Mouse (Mus musculus): ENCODE measurements at regions not wholly inside any gene's neighbourhood (a gene's known extent, or its start where the extent isn't known, plus 50 kb on each side); places are given as distances from the start of the nearest gene placed in this dataset.

DNA sequence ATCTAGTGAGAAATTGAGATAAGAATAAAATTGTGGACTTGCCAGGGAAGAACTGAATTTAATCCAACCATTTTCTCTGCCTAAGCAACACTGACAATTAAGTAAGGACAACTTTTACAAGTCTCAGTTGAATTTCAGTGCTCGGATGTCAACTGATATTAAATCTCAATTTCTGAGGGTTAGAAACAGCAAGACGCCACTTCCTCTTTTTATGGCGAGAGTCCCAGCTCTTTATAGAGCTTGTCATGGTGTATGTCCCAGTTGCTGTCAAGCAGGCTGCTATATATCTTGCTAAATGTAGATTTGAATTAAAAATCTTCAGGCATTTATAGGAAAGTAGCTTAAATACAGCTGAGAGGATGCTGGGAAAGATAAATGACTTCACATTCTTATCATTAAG is 697.8 kb upstream of the Got2 start:
- Histone ChIP-seq H3K9ac (no peak overlapping the region), H3K4me1 (replicated peaks) (no peaks in the 10 kb centered on the region), H3K36me3 (no peaks in the 10 kb centered on the region), H3K4me2 (no peak overlapping the region), H3K27ac (no peak overlapping the region), H3K4me3 (no peak overlapping the region), H3K9me3 (replicated peaks) (no peaks in the 10 kb centered on the region), H3K27me3 (no peaks in the 10 kb centered on the region)
- no peak for ATAC-seq (replicated peaks; ENCODE audit: insufficient number of reproducible peaks, insufficient read depth, low FRiP score, low read depth)
- 53% methylated on average over 3 of the region's 3 CpGs for WGBS

- no peak for ATAC-seq (replicated peaks; ENCODE audit: insufficient number of reproducible peaks, insufficient read depth, low FRiP score, low read depth)
- Histone ChIP-seq H3K27ac (no peak overlapping the region), H3K4me2 (no peak overlapping the region), H3K27me3 (no peaks in the 10 kb centered on the region), H3K4me3 (no peak overlapping the region), H3K36me3 (no peaks in the 10 kb centered on the region), H3K9ac (no peak overlapping the region), H3K4me1 (replicated peaks) (no peaks in the 10 kb centered on the region), H3K9me3 (replicated peaks) (no peaks in the 10 kb centered on the region)
- 64% methylated on average over 10 of the region's 10 CpGs for WGBS
These were observed 664.2 kb upstream of the Got2 start for GRCm38 (mm10) chr8:96552512-96552911.

DNA sequence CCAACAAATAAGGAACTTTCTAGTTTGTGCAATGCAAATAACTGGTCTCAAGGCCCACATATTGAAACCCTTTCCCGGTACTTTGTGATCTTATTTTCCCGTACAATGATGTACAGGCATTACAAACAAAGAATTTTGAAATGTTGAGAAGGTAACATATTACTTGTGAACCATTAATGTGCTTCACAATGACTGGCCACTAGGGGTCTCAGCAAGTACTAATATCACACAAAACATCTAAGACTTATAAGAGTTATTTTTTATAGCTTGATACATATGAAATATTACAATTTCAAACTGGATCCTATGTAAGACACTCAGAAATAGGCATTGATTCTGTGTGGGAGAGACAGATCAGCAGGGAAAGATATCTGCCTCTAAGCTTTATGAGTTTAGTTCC is 662.1 kb upstream of the Got2 start:
- no peak overlapping the region for H3K9ac ChIP-seq
- no peaks in the 10 kb centered on the region for H3K4me1 ChIP-seq (replicated peaks)
- no peak for ATAC-seq (replicated peaks; ENCODE audit: insufficient number of reproducible peaks, insufficient read depth, low FRiP score, low read depth)
- no peak overlapping the region for H3K4me3 ChIP-seq
- WGBS = 80% methylated on average over 2 of the region's 2 CpGs
- H3K9me3 ChIP-seq (replicated peaks) = no peaks in the 10 kb centered on the region
- H3K27ac ChIP-seq = no peak overlapping the region
- no peaks in the 10 kb centered on the region for H3K36me3 ChIP-seq
- no peaks in the 10 kb centered on the region for H3K27me3 ChIP-seq
- H3K4me2 ChIP-seq = no peak overlapping the region

DNA sequence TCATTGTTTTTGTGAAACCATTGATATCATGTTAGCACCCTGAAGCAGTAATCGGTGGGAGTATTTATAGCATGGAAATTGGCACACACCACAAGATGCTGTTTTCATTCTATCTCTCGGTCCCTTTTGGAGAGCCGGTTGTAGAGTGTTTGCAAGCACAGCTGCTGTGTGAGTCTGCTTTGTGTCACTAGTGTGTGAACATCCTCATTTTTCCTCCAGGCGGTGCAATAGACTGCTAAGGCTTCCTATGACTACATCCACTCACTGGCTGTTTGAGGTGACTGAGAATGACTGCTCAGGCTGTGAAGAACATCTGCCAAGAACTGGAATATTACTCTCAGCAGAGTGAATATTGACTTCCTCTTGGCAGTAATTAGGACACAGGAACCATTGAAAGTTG is 660.3 kb upstream of the Got2 start:
- Histone ChIP-seq H3K4me2 (no peak overlapping the region), H3K4me1 (replicated peaks) (no peaks in the 10 kb centered on the region), H3K27me3 (no peaks in the 10 kb centered on the region), H3K9ac (no peak overlapping the region), H3K9me3 (replicated peaks) (no peaks in the 10 kb centered on the region), H3K27ac (no peak overlapping the region), H3K4me3 (no peak overlapping the region), H3K36me3 (no peaks in the 10 kb centered on the region)
- no peak for ATAC-seq (replicated peaks; ENCODE audit: insufficient number of reproducible peaks, insufficient read depth, low FRiP score, low read depth)
- 23% methylated on average over 4 of the region's 4 CpGs for WGBS

- no peaks in the 10 kb centered on the region for H3K36me3 ChIP-seq
- no peaks in the 10 kb centered on the region for H3K27me3 ChIP-seq
- no peak overlapping the region for H3K4me2 ChIP-seq
- H3K9ac ChIP-seq = no peak overlapping the region
- no peak overlapping the region for H3K27ac ChIP-seq
- H3K4me3 ChIP-seq = no peak overlapping the region
- H3K9me3 ChIP-seq (replicated peaks) = no peaks in the 10 kb centered on the region
- ATAC-seq (replicated peaks; ENCODE audit: insufficient number of reproducible peaks, insufficient read depth, low FRiP score, low read depth) = no peak
- H3K4me1 ChIP-seq (replicated peaks) = no peaks in the 10 kb centered on the region
These were observed 659.8 kb upstream of the Got2 start for GRCm38 (mm10) chr8:96548187-96548586.

- no peaks in the 10 kb centered on the region for H3K36me3 ChIP-seq
- H3K4me1 ChIP-seq (replicated peaks) = no peaks in the 10 kb centered on the region
- no peak overlapping the region for H3K9ac ChIP-seq
- H3K4me2 ChIP-seq = no peak overlapping the region
- H3K9me3 ChIP-seq (replicated peaks) = no peaks in the 10 kb centered on the region
- H3K27ac ChIP-seq = no peak overlapping the region
- no peaks in the 10 kb centered on the region for H3K27me3 ChIP-seq
- 91% methylated on average over 3 of the region's 3 CpGs for WGBS
- no peak overlapping the region for H3K4me3 ChIP-seq
- ATAC-seq (replicated peaks; ENCODE audit: insufficient number of reproducible peaks, insufficient read depth, low FRiP score, low read depth) = no peak
These were observed 653.9 kb upstream of the Got2 start for GRCm38 (mm10) chr8:96542215-96542614.

- Histone ChIP-seq H3K4me2 (no peak overlapping the region), H3K4me3 (no peak overlapping the region), H3K27ac (no peak overlapping the region), H3K36me3 (no peaks in the 10 kb centered on the region), H3K9ac (no peak overlapping the region), H3K9me3 (replicated peaks) (no peaks in the 10 kb centered on the region), H3K27me3 (no peaks in the 10 kb centered on the region), H3K4me1 (replicated peaks) (no peaks in the 10 kb centered on the region)
- 68% methylated on average over 6 of the region's 6 CpGs for WGBS
- ATAC-seq (replicated peaks; ENCODE audit: insufficient number of reproducible peaks, insufficient read depth, low FRiP score, low read depth) = no peak
These were observed 610.5 kb upstream of the Got2 start for GRCm38 (mm10) chr8:96498854-96499253.

- Histone ChIP-seq H3K27ac (no peak overlapping the region), H3K36me3 (no peaks in the 10 kb centered on the region), H3K9me3 (replicated peaks) (no peaks in the 10 kb centered on the region), H3K4me3 (no peak overlapping the region), H3K4me2 (no peak overlapping the region), H3K27me3 (no peaks in the 10 kb centered on the region), H3K4me1 (replicated peaks) (no peaks in the 10 kb centered on the region), H3K9ac (no peak overlapping the region)
- WGBS = 74% methylated on average over 3 of the region's 3 CpGs
- no peak for ATAC-seq (replicated peaks; ENCODE audit: insufficient number of reproducible peaks, insufficient read depth, low FRiP score, low read depth)
These were observed 607.1 kb upstream of the Got2 start for GRCm38 (mm10) chr8:96495406-96495805.

DNA sequence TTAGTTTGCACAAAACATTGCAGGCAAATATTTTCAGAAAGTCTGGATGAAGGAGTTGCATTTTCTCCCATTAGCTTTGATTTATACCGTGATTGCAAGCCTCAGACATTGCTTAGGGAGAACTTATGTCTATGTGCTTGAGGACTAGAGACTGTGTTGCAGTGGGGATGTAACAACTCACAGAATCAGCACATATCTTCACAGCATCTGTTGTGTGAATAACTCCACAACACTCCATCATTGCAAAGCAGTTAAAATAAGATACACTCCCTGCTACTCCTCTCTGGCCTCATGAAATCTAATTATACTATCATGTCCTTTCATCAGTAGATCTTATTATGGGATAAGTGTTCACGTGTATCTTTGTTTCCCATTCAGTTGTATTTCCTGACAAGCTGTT is 601.5 kb upstream of the Got2 start:
- Histone ChIP-seq H3K4me2 (no peak overlapping the region), H3K27me3 (no peaks in the 10 kb centered on the region), H3K4me3 (no peak overlapping the region), H3K9me3 (replicated peaks) (no peaks in the 10 kb centered on the region), H3K27ac (no peak overlapping the region), H3K9ac (no peak overlapping the region), H3K36me3 (no peaks in the 10 kb centered on the region), H3K4me1 (replicated peaks) (no peaks in the 10 kb centered on the region)
- WGBS = 63% methylated on average over 2 of the region's 2 CpGs
- ATAC-seq (replicated peaks; ENCODE audit: insufficient number of reproducible peaks, insufficient read depth, low FRiP score, low read depth) = no peak

DNA sequence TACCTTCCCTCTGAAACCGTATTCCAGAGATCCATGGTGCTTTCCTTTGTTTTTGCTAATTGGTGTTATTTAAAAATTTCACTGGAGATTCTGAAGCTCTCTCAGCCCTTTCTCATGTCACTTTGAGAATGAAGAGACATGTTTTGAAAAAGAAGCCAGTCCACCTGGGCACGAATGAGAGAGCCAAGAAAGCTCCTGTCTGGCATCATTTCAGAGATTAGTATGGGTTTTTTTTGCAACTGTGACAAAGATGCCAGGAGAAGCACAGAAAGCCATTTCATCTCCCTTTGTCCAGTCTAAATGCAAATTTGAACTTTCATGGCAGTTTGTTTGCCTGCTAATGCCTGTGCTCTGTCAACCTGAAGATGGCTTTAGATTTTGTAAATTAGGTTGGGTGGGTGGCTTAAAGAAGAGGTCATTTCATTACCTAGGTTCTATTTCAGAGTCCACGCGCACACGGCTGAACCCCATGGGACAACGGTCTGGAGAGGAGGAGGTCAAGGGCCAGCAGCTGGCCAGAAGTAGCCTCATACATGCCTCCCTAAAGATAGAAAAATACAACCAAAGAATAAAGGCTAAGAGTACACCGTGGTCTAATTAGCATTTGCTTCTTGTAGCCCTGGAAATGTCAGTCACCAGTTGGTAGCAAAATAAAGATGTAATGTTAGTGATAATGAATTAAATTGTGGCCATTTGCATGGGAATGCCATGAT is 600.5 kb upstream of the Got2 start:
- no peak for ATAC-seq (replicated peaks; ENCODE audit: insufficient number of reproducible peaks, insufficient read depth, low FRiP score, low read depth)
- Histone ChIP-seq H3K27ac (no peak overlapping the region), H3K27me3 (no peaks in the 10 kb centered on the region), H3K36me3 (no peaks in the 10 kb centered on the region), H3K9me3 (replicated peaks) (no peaks in the 10 kb centered on the region), H3K9ac (no peak overlapping the region), H3K4me3 (no peak overlapping the region), H3K4me2 (no peak overlapping the region), H3K4me1 (replicated peaks) (no peaks in the 10 kb centered on the region)
- WGBS = 76% methylated on average over 7 of the region's 7 CpGs

GRCm38 (mm10) chr8:96455915-96456314 is 567.6 kb upstream of the Got2 start:
- Histone ChIP-seq H3K4me3 (no peak overlapping the region), H3K27me3 (no peaks in the 10 kb centered on the region)
- WGBS = 43% methylated on average over 6 of the region's 6 CpGs

GRCm38 (mm10) chr8:96455336-96455735 is 567.0 kb upstream of the Got2 start:
- ATAC-seq (replicated peaks; ENCODE audit: insufficient number of reproducible peaks, insufficient read depth, low FRiP score, low read depth) = no peak
- H3K9me3 ChIP-seq (replicated peaks) = no peaks in the 10 kb centered on the region
- no peak overlapping the region for H3K9ac ChIP-seq
- H3K4me3 ChIP-seq = no peak overlapping the region
- no peaks in the 10 kb centered on the region for H3K36me3 ChIP-seq
- no peak overlapping the region for H3K27ac ChIP-seq
- H3K4me2 ChIP-seq = no peak overlapping the region
- no peaks in the 10 kb centered on the region for H3K4me1 ChIP-seq (replicated peaks)
- H3K27me3 ChIP-seq = no peaks in the 10 kb centered on the region
- 36% methylated on average over 9 of the region's 9 CpGs for WGBS

More at GRCm38 (mm10) chr8:96455915-96456314, 567.6 kb upstream of the Got2 start:
- H3K4me2 ChIP-seq = no peak overlapping the region
- ATAC-seq (replicated peaks; ENCODE audit: insufficient number of reproducible peaks, insufficient read depth, low FRiP score, low read depth) = no peak
- H3K9ac ChIP-seq = no peak overlapping the region
- H3K4me1 ChIP-seq (replicated peaks) = no peaks in the 10 kb centered on the region
- H3K9me3 ChIP-seq (replicated peaks) = no peaks in the 10 kb centered on the region
- no peak overlapping the region for H3K27ac ChIP-seq
- no peaks in the 10 kb centered on the region for H3K36me3 ChIP-seq
